Mouse (Mus musculus) MEL (cell line): Measurements from ENCODE around the gene Cldnd1. TPM values are rescaled to one million over a fixed set of nuclear protein-coding genes. Genes with fewer than 3 reads are reported as not detected.
A peak's percentile ranks its signal among the peaks of the same experiment; 100 is the strongest.

Experiments
- DNase-seq: peaks from one replicate; pipeline ENCODE4 v3.0.0; 2011; ENCODE audit warnings: low read depth, low spot score
- H3K27ac ChIP-seq: 2 replicates; pipeline ENCODE4 v1.5.1; 2012; ENCODE audit warnings: low read depth, mild to moderate bottlenecking, control low read depth, low read length, moderate library complexity; ENCODE audit not compliant: control insufficient read depth
- H3K27me3 ChIP-seq, 2 experiments: fragments of 150-350 bp in 1 of 2; sonication (generic) in 1 of 2; 2 replicates each; pipeline ENCODE4 v1.6.1; 2012; ENCODE audit warnings: low read length in 2 of 2, mild to moderate bottlenecking in 2 of 2, improper control_type of control experiment in 1 of 2, moderate library complexity in 1 of 2; ENCODE audit not compliant: insufficient read depth in 2 of 2, control insufficient read depth in 1 of 2
- H3K36me3 ChIP-seq, 2 experiments: 2 replicates each; pipeline ENCODE4 v1.6.1; 2012 to 2014; ENCODE audit warnings: low read length in 2 of 2, improper control_type of control experiment in 1 of 2, inconsistent platforms in 1 of 2, mild to moderate bottlenecking in 1 of 2; ENCODE audit not compliant: insufficient read depth in 2 of 2, control insufficient read depth in 1 of 2
- H3K4me1 ChIP-seq, 2 experiments: fragments of 150-350 bp in 1 of 2; sonication (generic) in 1 of 2; 2 replicates each; pipeline ENCODE4 v1.6.1; 2012; ENCODE audit warnings: low read length in 2 of 2, improper control_type of control experiment in 1 of 2, mild to moderate bottlenecking in 1 of 2; ENCODE audit not compliant: insufficient read depth in 2 of 2, control insufficient read depth in 1 of 2
- H3K4me3 ChIP-seq, 2 experiments: fragments of 150-350 bp in 1 of 2; sonication (generic) in 1 of 2; 2 replicates each; pipeline ENCODE4 v1.5.1; 2012; ENCODE audit warnings: low read depth in 2 of 2, low read length in 2 of 2, mild to moderate bottlenecking in 2 of 2, moderate library complexity in 2 of 2, control low read depth in 1 of 2, improper control_type of control experiment in 1 of 2; ENCODE audit not compliant: control insufficient read depth in 1 of 2, insufficient read depth in 1 of 2
- H3K79me2 ChIP-seq: 2 replicates; pipeline ENCODE4 v1.6.1; 2012; ENCODE audit warnings: mild to moderate bottlenecking, low read length, moderate library complexity; ENCODE audit not compliant: control insufficient read depth, poor library complexity, insufficient read depth
- H3K9ac ChIP-seq: 2 replicates; pipeline ENCODE4 v1.6.1; 2012; ENCODE audit warnings: low read depth, mild to moderate bottlenecking, control low read depth, low read length, moderate library complexity; ENCODE audit not compliant: control insufficient read depth, poor library complexity, severe bottlenecking
- H3K9me3 ChIP-seq: fragments of 150-350 bp; sonication (generic); replicated peaks from 2 replicates; pipeline ENCODE4 v1.6.1; 2012; ENCODE audit warnings: mild to moderate bottlenecking, low read length, improper control_type of control experiment, moderate library complexity; ENCODE audit not compliant: insufficient read depth
- BHLHE40 ChIP-seq: IDR thresholded peaks from 2 replicates; pipeline ENCODE4 v1.6.1; 2012; ENCODE audit warnings: low read depth, mild to moderate bottlenecking, inconsistent platforms, low read length, improper control_type of control experiment, borderline replicate concordance
- CHD1 ChIP-seq: IDR thresholded peaks from 2 replicates; pipeline ENCODE4 v1.6.1; 2012; ENCODE audit warnings: low read depth, mild to moderate bottlenecking, inconsistent platforms, low read length, improper control_type of control experiment
- CTCF ChIP-seq, 3 experiments: IDR thresholded peaks in 2 of 3; conservative IDR thresholded peaks in 1 of 3; 2 replicates each; pipeline ENCODE4 v1.5.1; 2011 to 2012; ENCODE audit warnings: low read length in 3 of 3, low read depth in 2 of 3, mild to moderate bottlenecking in 2 of 3, improper control_type of control experiment in 1 of 3, inconsistent platforms in 1 of 3, mixed read lengths in 1 of 3, moderate library complexity in 1 of 3; ENCODE audit not compliant: control insufficient read depth in 1 of 3, insufficient read depth in 1 of 3, poor library complexity in 1 of 3, severe bottlenecking in 1 of 3
- E2F4 ChIP-seq: IDR thresholded peaks from 2 replicates; pipeline ENCODE4 v1.6.1; 2011; ENCODE audit warnings: low read depth, low read length, improper control_type of control experiment, borderline replicate concordance
- GATA1 ChIP-seq: IDR thresholded peaks from 2 replicates; pipeline ENCODE4 v1.6.1; 2011; ENCODE audit warnings: low read depth, low read length, improper control_type of control experiment
- MYB ChIP-seq: IDR thresholded peaks from 2 replicates; pipeline ENCODE4 v1.6.1; 2011; ENCODE audit warnings: mild to moderate bottlenecking, low read depth, low read length, improper control_type of control experiment
- MYC ChIP-seq: IDR thresholded peaks from 2 replicates; pipeline ENCODE4 v1.6.1; 2011; ENCODE audit warnings: low read depth, mild to moderate bottlenecking, low read length, improper control_type of control experiment, moderate library complexity
- POLR2AphosphoS2 ChIP-seq: IDR thresholded peaks from 2 replicates; pipeline ENCODE4 v1.6.1; 2011; ENCODE audit warnings: low read length, improper control_type of control experiment
- RAD21 ChIP-seq: IDR thresholded peaks from 2 replicates; pipeline ENCODE4 v1.6.1; 2011; ENCODE audit warnings: mild to moderate bottlenecking, low read depth, low read length, improper control_type of control experiment
- SMC3 ChIP-seq: IDR thresholded peaks from 2 replicates; pipeline ENCODE4 v1.6.1; 2011; ENCODE audit warnings: low read depth, low read length, improper control_type of control experiment
- TBP ChIP-seq: IDR thresholded peaks from 2 replicates; pipeline ENCODE4 v1.8.0; 2011; ENCODE audit warnings: low read depth, low read length, improper control_type of control experiment
- ZC3H11A ChIP-seq: IDR thresholded peaks from 2 replicates; pipeline ENCODE4 v1.6.1; 2012; ENCODE audit warnings: low read depth, mild to moderate bottlenecking, inconsistent platforms, low read length, improper control_type of control experiment
- ZNF384 ChIP-seq: IDR thresholded peaks from 2 replicates; pipeline ENCODE4 v1.6.1; 2012; ENCODE audit warnings: low read depth, mild to moderate bottlenecking, inconsistent platforms, low read length, improper control_type of control experiment
- polyA plus RNA-seq, 2 experiments: library from polyadenylated mRNA; stranded (reverse) in 1 of 2; unstranded in 1 of 2; fragments of >175 nt in 1 of 2; fragments of >200 nt in 1 of 2; gene quantifications; 2 replicates each; pipeline versions ENCODE4 v1.2.1 to v1.2.4; 2012; ENCODE audit warnings: low replicate concordance in 2 of 2, low read depth in 1 of 2; ENCODE audit not compliant: insufficient read length in 2 of 2, insufficient read depth in 1 of 2, missing spikeins in 1 of 2
- total RNA-seq: library from RNA; depleted of rRNA; stranded (reverse); fragments of 300-350 nt; gene quantifications from 2 replicates; pipeline ENCODE4 v1.2.3, GENCODE M21; 2012

Gene Cldnd1
- total and polyA plus RNA-seq, 3 experiments, result 18.5 to 34.3 TPM; not detected in 1

DNA sequence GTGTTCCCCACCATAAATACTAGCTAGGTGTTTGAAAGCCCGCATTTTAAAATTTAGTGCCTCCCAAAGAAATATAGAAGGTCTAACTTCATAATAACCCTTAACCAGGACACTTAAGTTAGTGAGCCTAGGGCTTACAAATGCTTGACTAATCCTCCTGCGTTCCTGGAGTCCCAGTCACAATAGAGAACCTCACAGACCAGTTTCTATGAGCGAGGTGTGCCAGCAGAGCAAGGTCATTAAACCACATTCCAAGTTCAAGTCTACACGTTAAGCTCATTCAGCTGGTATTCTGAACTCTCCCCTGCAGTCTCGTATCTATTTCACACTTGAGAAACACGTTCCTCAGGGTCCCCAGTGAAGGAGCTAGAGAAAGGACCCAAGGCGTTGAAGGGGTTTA lies 44.8 kb upstream of the Cldnd1 start:
- no peak overlapping the region for H3K9ac ChIP-seq
- no peak overlapping the region for H3K27ac ChIP-seq
- no peak for DNase-seq
- H3K27me3 ChIP-seq, result no peaks in the 10 kb centered on the region
- H3K9me3 ChIP-seq, result no peaks in the 10 kb centered on the region
- no peak overlapping the region for H3K4me3 ChIP-seq
- peaks cover 0 to 4% of the 10 kb centered on the region in 2 experiments; a peak in 2 of 4 replicates for H3K4me1 ChIP-seq
- no peaks in the 10 kb centered on the region for H3K79me2 ChIP-seq
- TF ChIP-seq BHLHE40, result no peak
- no peak for TF ChIP-seq GATA1
- no peak for TF ChIP-seq POLR2AphosphoS2
- peaks cover 8 to 25% of the 10 kb centered on the region in 2 experiments for H3K36me3 ChIP-seq

DNA sequence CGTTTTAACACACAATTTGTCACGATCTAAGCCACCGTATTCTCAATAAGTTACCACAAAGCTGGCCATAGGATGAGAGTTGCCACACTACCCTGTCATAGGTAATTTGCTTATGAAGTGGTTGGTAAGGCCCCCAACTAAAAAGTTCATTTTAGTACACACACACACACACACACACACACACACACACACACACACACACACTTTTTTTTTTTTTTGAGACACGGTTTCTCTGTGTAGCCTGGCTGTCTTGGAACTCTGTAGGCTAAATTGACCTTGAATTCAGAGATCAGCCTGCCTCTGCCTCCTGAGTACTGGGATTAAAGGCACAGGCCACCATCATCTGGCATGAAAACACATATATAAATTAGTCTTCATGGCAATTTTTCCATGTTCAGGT lies 43.8 kb upstream of the Cldnd1 start:
- no peaks in the 10 kb centered on the region for H3K79me2 ChIP-seq
- H3K36me3 ChIP-seq, result peaks cover 8 to 17% of the 10 kb centered on the region in 2 experiments
- H3K4me3 ChIP-seq, result no peak overlapping the region
- H3K27me3 ChIP-seq, result no peaks in the 10 kb centered on the region
- TF ChIP-seq ZNF384 (peak; percentile 52), MYB (no peak)
- no peak overlapping the region for H3K9ac ChIP-seq
- H3K4me1 ChIP-seq, result peaks cover 0 to 4% of the 10 kb centered on the region in 2 experiments; a peak in 2 of 4 replicates
- H3K27ac ChIP-seq, result no peak overlapping the region
- DNase-seq, result no peak
- no peaks in the 10 kb centered on the region for H3K9me3 ChIP-seq

DNA sequence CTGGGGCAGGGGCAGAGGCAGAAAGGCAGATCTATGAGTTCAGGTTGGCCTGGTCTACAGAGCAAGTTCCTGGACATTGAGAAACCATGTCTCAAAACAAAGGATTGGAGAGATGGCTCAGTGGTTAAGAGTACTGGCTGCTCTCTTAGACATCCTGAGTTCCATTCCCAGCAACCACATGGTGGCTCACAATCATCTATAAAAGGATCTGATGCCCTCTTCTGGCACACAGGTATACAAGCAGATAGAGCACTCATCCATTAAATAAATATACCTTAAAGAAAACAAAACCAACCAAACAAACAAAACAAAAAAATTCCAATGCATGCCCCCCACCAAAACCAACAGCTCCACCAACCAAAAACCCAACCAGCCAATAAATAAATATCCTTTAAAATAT lies 43.2 kb upstream of the Cldnd1 start:
- peak; percentile 21 to 72 (median 22); a peak in 4 of 6 replicates for TF ChIP-seq CTCF (IDR thresholded peaks at IDR 0.05 in 2 of 3, conservative IDR thresholded peaks at IDR 0.05 in 1 of 3; ENCODE audit: control insufficient read depth in 1 of 3, insufficient read depth in 1 of 3, low read depth in 2 of 3, low read length in 3 of 3, poor library complexity in 1 of 3, severe bottlenecking in 1 of 3)
- TF ChIP-seq ZC3H11A, result peak; percentile 62
- peak; percentile 56 for TF ChIP-seq RAD21
- TF ChIP-seq CHD1, result no peak
- TF ChIP-seq E2F4, result no peak
- no peak for TF ChIP-seq ZNF384
- peak; percentile 60 for TF ChIP-seq SMC3
- no peak for TF ChIP-seq TBP
- peak; percentile 70; the same call in 1 of the 2 replicates for TF ChIP-seq MYC
- no peaks in the 10 kb centered on the region for H3K79me2 ChIP-seq
- peak; percentile 49 for DNase-seq
- H3K27me3 ChIP-seq, result no peaks in the 10 kb centered on the region
- peaks cover 10 to 11% of the 10 kb centered on the region in 2 experiments for H3K36me3 ChIP-seq
- H3K27ac ChIP-seq, result no peak overlapping the region
- H3K9ac ChIP-seq, result no peak overlapping the region
- H3K4me3 ChIP-seq, result no peak overlapping the region
- peaks cover 0 to 4% of the 10 kb centered on the region in 2 experiments; a peak in 2 of 4 replicates for H3K4me1 ChIP-seq
- H3K9me3 ChIP-seq, result no peaks in the 10 kb centered on the region
